Mouse (Mus musculus): ENCODE results near the gene Kmt2e. TPM values are rescaled to one million over a fixed set of nuclear protein-coding genes. Genes with fewer than 3 reads are reported as not detected.
"Not testable (repeated sequence)": the region's sequence is repeated elsewhere in the genome, so short reads cannot be mapped to it uniquely, and the experiment has no call there.

Gene Kmt2e
- polyA plus RNA-seq, 1 experiment from 2014 or later, result 65.2 TPM

DNA sequence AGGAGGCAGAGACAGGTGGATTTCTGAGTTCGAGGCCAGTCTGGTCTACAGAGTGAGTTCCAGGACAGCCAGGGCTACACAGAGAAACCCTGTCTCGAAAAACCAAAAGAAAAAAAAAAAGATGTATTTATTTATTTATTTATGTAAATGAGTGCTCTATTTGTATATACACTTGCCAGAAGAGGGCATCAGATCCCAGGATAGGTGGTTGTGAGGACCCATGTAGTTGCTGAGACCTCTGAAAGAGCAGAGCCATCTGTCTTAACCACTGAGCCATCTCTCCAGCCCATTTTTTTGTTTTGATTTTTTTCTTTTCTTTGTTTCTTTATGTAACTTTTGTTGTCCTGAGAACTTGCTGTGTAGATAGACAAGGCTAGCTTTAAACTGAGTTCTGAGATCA, 19.3 kb downstream of the Kmt2e start:
- H3K9ac ChIP-seq (ENCODE audit: low read depth, low read length); H3K27me3 ChIP-seq (ENCODE audit: control insufficient read depth, insufficient read depth, low read length); H3K4me2 ChIP-seq; H3K4me1 ChIP-seq (ENCODE audit: control insufficient read depth, insufficient read depth, low read length); H3K9me3 ChIP-seq (replicated peaks; ENCODE audit: control insufficient read depth, low read length); ATAC-seq (replicated peaks; ENCODE audit: insufficient number of reproducible peaks, low FRiP score, low TSS enrichment); H3K4me3 ChIP-seq (ENCODE audit: low read depth, low read length); H3K36me3 ChIP-seq (ENCODE audit: control insufficient read depth, insufficient read depth, low read length); H3K27ac ChIP-seq (ENCODE audit: low read depth, low read length): not testable (repeated sequence)
- WGBS (ENCODE audit: insufficient replicate concordance), result 92% methylated on average over 2 of the region's 2 CpGs

DNA sequence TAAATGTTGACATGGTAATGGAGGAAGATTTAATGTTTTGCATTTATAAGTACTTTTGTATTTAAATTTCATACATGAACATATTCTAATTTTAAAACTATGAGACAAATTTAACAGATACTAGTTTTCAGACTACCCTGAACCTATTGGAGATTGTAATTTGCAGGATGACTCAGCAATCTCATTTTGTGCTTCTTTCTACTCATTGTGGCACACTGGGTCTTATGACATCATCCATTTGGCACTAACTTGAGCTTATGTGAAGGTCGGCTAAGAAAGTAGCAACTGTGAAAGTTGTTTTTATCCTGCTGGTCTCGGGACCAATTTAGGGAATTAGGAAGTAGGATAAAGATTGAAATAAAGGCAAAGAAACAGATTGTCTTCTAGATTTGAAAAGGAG, 27.4 kb downstream of the Kmt2e start:
- 61% methylated on average over 2 of the region's 2 CpGs for WGBS (ENCODE audit: insufficient replicate concordance)
- no peak for ATAC-seq (replicated peaks; ENCODE audit: insufficient number of reproducible peaks, low FRiP score, low TSS enrichment)
- no peaks in the 10 kb centered on the region for H3K27me3 ChIP-seq (ENCODE audit: control insufficient read depth, insufficient read depth, low read length)

GRCm38 (mm10) chr5:23464247-23464646, 30.0 kb downstream of the Kmt2e start:
- Histone ChIP-seq H3K36me3 (ENCODE audit: control insufficient read depth, insufficient read depth, low read length) (peaks cover 4% of the 10 kb centered on the region; the same call in 1 of the 2 replicates), H3K9me3 (replicated peaks; ENCODE audit: control insufficient read depth, low read length) (no peaks in the 10 kb centered on the region), H3K4me1 (ENCODE audit: control insufficient read depth, insufficient read depth, low read length) (no peaks in the 10 kb centered on the region), H3K27ac (ENCODE audit: low read depth, low read length) (no peak overlapping the region), H3K4me3 (ENCODE audit: low read depth, low read length) (no peak overlapping the region), H3K4me2 (no peak overlapping the region), H3K27me3 (ENCODE audit: control insufficient read depth, insufficient read depth, low read length) (no peaks in the 10 kb centered on the region), H3K9ac (ENCODE audit: low read depth, low read length) (no peak overlapping the region)
- WGBS (ENCODE audit: insufficient replicate concordance), result 91% methylated on average over 3 of the region's 3 CpGs
- ATAC-seq (replicated peaks; ENCODE audit: insufficient number of reproducible peaks, low FRiP score, low TSS enrichment), result no peak

More for the DNA sequence above, 27.4 kb downstream of the Kmt2e start:
- Histone ChIP-seq H3K4me3 (ENCODE audit: low read depth, low read length) (no peak overlapping the region), H3K9me3 (replicated peaks; ENCODE audit: control insufficient read depth, low read length) (no peaks in the 10 kb centered on the region), H3K36me3 (ENCODE audit: control insufficient read depth, insufficient read depth, low read length) (no peaks in the 10 kb centered on the region), H3K4me1 (ENCODE audit: control insufficient read depth, insufficient read depth, low read length) (no peaks in the 10 kb centered on the region), H3K27ac (ENCODE audit: low read depth, low read length) (no peak overlapping the region), H3K9ac (ENCODE audit: low read depth, low read length) (no peak overlapping the region), H3K4me2 (no peak overlapping the region)

- ATAC-seq (replicated peaks; ENCODE audit: insufficient number of reproducible peaks, low FRiP score, low TSS enrichment), result no peak
- H3K36me3 ChIP-seq (ENCODE audit: control insufficient read depth, insufficient read depth, low read length), result peaks cover 4% of the 10 kb centered on the region; the same call in 1 of the 2 replicates
These were observed 30.5 kb downstream of the Kmt2e start for GRCm38 (mm10) chr5:23464743-23465142.

GRCm38 (mm10) chr5:23466546-23466945, 32.3 kb downstream of the Kmt2e start:
- ATAC-seq (replicated peaks; ENCODE audit: insufficient number of reproducible peaks, low FRiP score, low TSS enrichment), result no peak
- Histone ChIP-seq H3K36me3 (ENCODE audit: control insufficient read depth, insufficient read depth, low read length) (peaks cover 13% of the 10 kb centered on the region), H3K4me2 (no peak overlapping the region), H3K4me1 (ENCODE audit: control insufficient read depth, insufficient read depth, low read length) (no peaks in the 10 kb centered on the region), H3K27me3 (ENCODE audit: control insufficient read depth, insufficient read depth, low read length) (no peaks in the 10 kb centered on the region), H3K4me3 (ENCODE audit: low read depth, low read length) (no peak overlapping the region), H3K27ac (ENCODE audit: low read depth, low read length) (no peak overlapping the region), H3K9me3 (replicated peaks; ENCODE audit: control insufficient read depth, low read length) (no peaks in the 10 kb centered on the region), H3K9ac (ENCODE audit: low read depth, low read length) (no peak overlapping the region)
- WGBS (ENCODE audit: insufficient replicate concordance), result 91% methylated on average over 4 of the region's 4 CpGs

More at GRCm38 (mm10) chr5:23464743-23465142, 30.5 kb downstream of the Kmt2e start:
- Histone ChIP-seq H3K9me3 (replicated peaks; ENCODE audit: control insufficient read depth, low read length) (no peaks in the 10 kb centered on the region), H3K27ac (ENCODE audit: low read depth, low read length) (no peak overlapping the region), H3K9ac (ENCODE audit: low read depth, low read length) (no peak overlapping the region), H3K4me1 (ENCODE audit: control insufficient read depth, insufficient read depth, low read length) (no peaks in the 10 kb centered on the region), H3K27me3 (ENCODE audit: control insufficient read depth, insufficient read depth, low read length) (no peaks in the 10 kb centered on the region), H3K4me2 (no peak overlapping the region), H3K4me3 (ENCODE audit: low read depth, low read length) (no peak overlapping the region)
- WGBS (ENCODE audit: insufficient replicate concordance), result 92% methylated on average over 8 of the region's 8 CpGs

DNA sequence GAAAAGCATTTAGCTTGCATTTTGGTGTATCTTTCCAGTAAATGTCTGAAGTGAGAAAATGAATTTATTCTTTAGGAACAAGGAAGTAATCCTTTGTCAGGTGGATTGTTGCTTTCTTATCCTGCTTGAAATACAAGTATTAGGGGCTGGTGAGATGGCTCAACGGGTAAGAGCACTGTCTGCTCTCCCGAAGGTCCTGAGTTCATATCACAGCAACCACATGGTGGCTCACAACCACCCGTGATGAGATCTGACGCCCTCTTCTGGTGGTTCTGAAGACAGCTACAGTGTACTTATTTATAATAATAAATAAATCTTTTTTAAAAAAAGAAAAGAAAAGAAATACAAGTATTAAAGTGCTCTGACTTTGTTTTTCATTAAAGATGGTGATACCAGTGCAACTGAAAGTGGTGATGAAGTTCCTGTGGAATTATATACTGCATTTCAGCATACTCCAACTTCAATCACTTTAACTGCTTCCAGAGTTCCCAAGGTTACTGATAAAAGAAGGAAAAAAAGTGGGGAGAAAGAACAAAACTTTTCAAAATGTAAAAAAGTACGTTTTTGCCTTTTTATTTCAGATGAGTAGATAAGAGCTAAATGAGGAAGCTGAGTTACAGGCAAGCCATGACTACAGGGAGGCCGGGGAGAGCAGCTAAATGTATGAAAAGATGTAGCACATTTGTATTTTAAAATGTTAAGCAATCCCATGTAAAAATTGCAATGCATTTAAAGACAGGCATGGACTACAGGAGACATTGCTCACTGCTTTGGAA, 39.0 kb downstream of the Kmt2e start:
- 70% methylated on average over 6 of the region's 6 CpGs for WGBS (ENCODE audit: insufficient replicate concordance)
- ATAC-seq (replicated peaks; ENCODE audit: insufficient number of reproducible peaks, low FRiP score, low TSS enrichment), result no peak
- peaks cover 26% of the 10 kb centered on the region for H3K36me3 ChIP-seq (ENCODE audit: control insufficient read depth, insufficient read depth, low read length)

GRCm38 (mm10) chr5:23483811-23484210, 49.6 kb downstream of the Kmt2e start:
- H3K9me3 ChIP-seq (replicated peaks; ENCODE audit: control insufficient read depth, low read length), result no peaks in the 10 kb centered on the region
- ATAC-seq (replicated peaks; ENCODE audit: insufficient number of reproducible peaks, low FRiP score, low TSS enrichment), result no peak
- no peak overlapping the region for H3K4me3 ChIP-seq (ENCODE audit: low read depth, low read length)
- 94% methylated on average over 7 of the region's 7 CpGs for WGBS (ENCODE audit: insufficient replicate concordance)
- no peak overlapping the region for H3K9ac ChIP-seq (ENCODE audit: low read depth, low read length)
- no peak overlapping the region for H3K4me2 ChIP-seq
- peaks cover 31% of the 10 kb centered on the region for H3K36me3 ChIP-seq (ENCODE audit: control insufficient read depth, insufficient read depth, low read length)
- H3K27me3 ChIP-seq (ENCODE audit: control insufficient read depth, insufficient read depth, low read length), result no peaks in the 10 kb centered on the region
- H3K4me1 ChIP-seq (ENCODE audit: control insufficient read depth, insufficient read depth, low read length), result no peaks in the 10 kb centered on the region
- no peak overlapping the region for H3K27ac ChIP-seq (ENCODE audit: low read depth, low read length)

More for the DNA sequence above, 39.0 kb downstream of the Kmt2e start:
- no peak overlapping the region for H3K4me2 ChIP-seq
- no peaks in the 10 kb centered on the region for H3K27me3 ChIP-seq (ENCODE audit: control insufficient read depth, insufficient read depth, low read length)
- H3K4me1 ChIP-seq (ENCODE audit: control insufficient read depth, insufficient read depth, low read length), result no peaks in the 10 kb centered on the region
- no peak overlapping the region for H3K4me3 ChIP-seq (ENCODE audit: low read depth, low read length)
- no peak overlapping the region for H3K27ac ChIP-seq (ENCODE audit: low read depth, low read length)
- H3K9ac ChIP-seq (ENCODE audit: low read depth, low read length), result no peak overlapping the region
- no peaks in the 10 kb centered on the region for H3K9me3 ChIP-seq (replicated peaks; ENCODE audit: control insufficient read depth, low read length)

GRCm38 (mm10) chr5:23489231-23489630, 55.0 kb downstream of the Kmt2e start:
- Histone ChIP-seq H3K9ac (ENCODE audit: low read depth, low read length) (no peak overlapping the region), H3K9me3 (replicated peaks; ENCODE audit: control insufficient read depth, low read length) (no peaks in the 10 kb centered on the region), H3K4me3 (ENCODE audit: low read depth, low read length) (no peak overlapping the region), H3K4me1 (ENCODE audit: control insufficient read depth, insufficient read depth, low read length) (peaks cover 3% of the 10 kb centered on the region; the same call in 1 of the 2 replicates), H3K36me3 (ENCODE audit: control insufficient read depth, insufficient read depth, low read length) (peaks cover 39% of the 10 kb centered on the region), H3K27ac (ENCODE audit: low read depth, low read length) (no peak overlapping the region), H3K4me2 (no peak overlapping the region), H3K27me3 (ENCODE audit: control insufficient read depth, insufficient read depth, low read length) (no peaks in the 10 kb centered on the region)
- WGBS (ENCODE audit: insufficient replicate concordance), result 73% methylated on average over 4 of the region's 4 CpGs
- no peak for ATAC-seq (replicated peaks; ENCODE audit: insufficient number of reproducible peaks, low FRiP score, low TSS enrichment)

DNA sequence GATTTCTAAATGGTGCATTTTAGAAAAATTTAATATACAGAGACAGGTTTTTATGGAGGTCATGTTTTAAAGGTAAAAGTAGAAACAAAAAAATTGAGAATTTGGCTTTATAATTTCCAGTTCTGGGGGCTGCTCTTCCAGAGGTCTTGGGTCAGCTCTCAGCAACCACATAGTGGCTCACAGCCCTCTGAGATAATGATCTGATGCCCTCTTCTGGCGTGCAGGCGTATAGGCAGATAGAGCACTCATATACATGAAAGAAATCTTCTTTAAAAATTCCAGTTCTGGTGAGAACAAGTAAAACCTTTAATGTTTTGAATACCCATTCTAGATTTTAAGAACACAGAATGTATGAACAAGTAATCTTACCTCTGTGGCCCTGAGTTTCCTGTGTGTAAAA, 56.6 kb downstream of the Kmt2e start:
- H3K9me3 ChIP-seq (replicated peaks; ENCODE audit: control insufficient read depth, low read length), result no peaks in the 10 kb centered on the region
- no peak for ATAC-seq (replicated peaks; ENCODE audit: insufficient number of reproducible peaks, low FRiP score, low TSS enrichment)
- no peak overlapping the region for H3K27ac ChIP-seq (ENCODE audit: low read depth, low read length)
- H3K36me3 ChIP-seq (ENCODE audit: control insufficient read depth, insufficient read depth, low read length), result peaks cover 36% of the 10 kb centered on the region
- H3K4me2 ChIP-seq, result no peak overlapping the region
- H3K4me3 ChIP-seq (ENCODE audit: low read depth, low read length), result no peak overlapping the region
- WGBS (ENCODE audit: insufficient replicate concordance), result 55% methylated on average over 2 of the region's 2 CpGs
- H3K27me3 ChIP-seq (ENCODE audit: control insufficient read depth, insufficient read depth, low read length), result no peaks in the 10 kb centered on the region
- no peak overlapping the region for H3K9ac ChIP-seq (ENCODE audit: low read depth, low read length)
- H3K4me1 ChIP-seq (ENCODE audit: control insufficient read depth, insufficient read depth, low read length), result peaks cover 3% of the 10 kb centered on the region; the same call in 1 of the 2 replicates
